Mouse (Mus musculus) embryonic fibroblast, embryonic 13.5 days (primary cell): Measurements from ENCODE around the gene Fcna. TPM values are rescaled to one million over a fixed set of nuclear protein-coding genes. Genes with fewer than 3 reads are reported as not detected.
A peak's percentile ranks its signal among the peaks of the same experiment; 100 is the strongest.

ENCODE experiments used
- H3K27ac ChIP-seq: 2 replicates; pipeline ENCODE4 v1.5.1; 2012; ENCODE audit warnings: low read length, control low read depth, inconsistent platforms; ENCODE audit not compliant: insufficient read depth
- H3K4me1 ChIP-seq: 2 replicates; pipeline ENCODE4 v1.6.1; 2011; ENCODE audit warnings: low read length; ENCODE audit not compliant: control insufficient read depth, insufficient read depth
- H3K4me3 ChIP-seq: 2 replicates; pipeline ENCODE4 v1.5.1; 2011; ENCODE audit warnings: mild to moderate bottlenecking, control low read depth, low read length; ENCODE audit not compliant: insufficient read depth
- CTCF ChIP-seq: IDR thresholded peaks from 2 replicates; pipeline ENCODE4 v1.5.1; 2011; ENCODE audit warnings: mild to moderate bottlenecking, control low read depth, low read length, moderate library complexity, borderline replicate concordance; ENCODE audit not compliant: insufficient read depth
- POLR2A ChIP-seq: IDR thresholded peaks from 2 replicates; pipeline ENCODE4 v1.6.1; 2011; ENCODE audit warnings: low read depth, mild to moderate bottlenecking, control low read depth, low read length, moderate library complexity
- polyA plus RNA-seq: library from polyadenylated mRNA; stranded (reverse); fragments of >200 nt; gene quantifications from 2 replicates; pipeline ENCODE4 v1.2.4, GENCODE M21; 2011; ENCODE audit warnings: low read depth; ENCODE audit not compliant: missing spikeins, insufficient read length

Gene Fcna
- polyA plus RNA-seq, 1 experiment, result not detected

DNA sequence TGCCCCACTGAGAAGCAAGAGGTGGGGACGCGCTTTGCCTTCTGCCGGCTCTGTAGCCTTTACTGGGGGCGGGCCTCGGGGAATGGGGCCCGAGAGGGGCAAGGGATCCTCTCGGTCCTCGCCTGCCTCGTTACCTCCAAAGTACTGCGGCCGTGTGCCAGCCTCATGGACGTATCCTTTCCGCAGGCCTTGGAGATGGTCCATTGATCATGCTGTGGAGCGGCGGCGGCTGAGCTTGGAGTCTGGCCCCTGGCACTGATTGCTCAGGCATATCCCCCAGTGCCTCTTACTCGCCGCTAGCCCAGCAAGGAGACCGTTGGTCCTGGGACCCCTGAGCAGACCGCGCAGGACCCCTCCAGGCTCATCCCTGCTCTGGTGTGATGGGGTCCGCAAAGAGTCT lies 11.4 kb downstream of the Fcna start:
- no peaks in the 10 kb centered on the region for H3K4me1 ChIP-seq
- H3K27ac ChIP-seq, result no peak overlapping the region
- no peak overlapping the region for H3K4me3 ChIP-seq
- TF ChIP-seq CTCF (no peak), POLR2A (no peak)

DNA sequence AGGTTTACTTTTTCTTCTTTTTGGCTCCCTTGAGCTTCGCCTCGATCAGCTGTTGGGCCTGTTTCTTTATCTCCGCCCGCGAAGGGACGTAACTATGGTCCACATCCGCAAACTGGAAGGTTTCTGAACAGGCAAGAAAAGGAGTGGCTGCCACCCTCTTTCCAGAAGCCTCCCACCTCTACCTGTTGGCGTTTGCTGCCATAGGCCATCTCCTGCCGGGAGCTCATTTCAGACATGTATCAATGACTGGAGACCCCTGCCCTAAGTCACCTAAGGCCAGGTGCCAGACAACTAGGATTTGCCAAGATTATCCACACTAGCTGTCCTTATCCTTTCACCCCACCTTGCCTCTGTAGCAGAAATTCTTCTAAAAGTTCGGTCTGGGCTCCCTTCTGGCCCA lies 19.2 kb downstream of the Fcna start:
- TF ChIP-seq CTCF, result no peak
- no peak for TF ChIP-seq POLR2A
- Histone ChIP-seq H3K4me3 (peak overlapping the region; percentile 15; the same call in 1 of the 2 replicates), H3K27ac (no peak overlapping the region), H3K4me1 (no peaks in the 10 kb centered on the region)

DNA sequence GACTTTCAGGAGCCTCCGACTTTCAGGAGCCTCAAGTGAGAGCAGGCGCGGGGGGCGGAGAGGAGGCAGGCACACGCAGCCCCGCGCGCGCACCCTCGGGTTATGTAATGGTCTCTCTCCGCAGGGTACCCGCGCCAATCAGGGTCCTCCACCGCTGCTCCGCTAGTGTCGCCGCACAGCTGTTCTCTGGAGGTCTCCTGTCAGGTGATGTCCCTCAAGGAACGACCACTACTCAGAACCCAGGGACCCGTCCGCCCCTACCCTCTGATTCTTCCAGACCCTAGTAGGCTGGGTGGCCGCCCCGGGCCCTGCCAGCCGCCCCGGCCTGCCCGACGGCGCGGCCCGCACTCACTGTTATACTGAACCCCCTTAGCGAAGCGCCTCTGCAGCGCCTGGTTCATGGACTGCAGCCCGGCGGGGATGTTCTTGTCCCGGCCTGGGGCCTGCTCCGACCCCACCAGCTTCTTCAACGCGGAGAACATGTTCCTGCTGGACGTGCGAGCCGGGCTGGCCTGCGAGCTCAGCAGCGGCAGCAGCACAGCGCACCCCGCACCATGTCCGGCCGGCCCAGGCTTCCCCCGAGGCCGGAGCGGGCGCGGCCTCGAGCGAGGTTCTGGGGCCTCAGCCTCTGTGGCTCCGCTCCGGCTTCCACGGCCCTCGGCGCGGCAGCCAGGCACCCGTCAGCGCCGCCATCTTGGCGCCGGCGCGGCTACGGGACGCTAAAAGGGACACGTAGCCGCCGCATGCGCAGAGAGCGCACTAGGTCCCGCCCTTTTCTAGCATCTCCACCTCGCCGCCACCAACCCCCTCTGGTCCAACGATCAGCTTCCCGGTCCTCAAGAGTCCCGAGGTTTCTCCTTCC lies 19.8 kb downstream of the Fcna start, which contains the start of gene Rabl6:
TSS of gene Rabl6 (minus strand) at position 761 of the 862 bp plus-strand sequence.
- no peak for TF ChIP-seq CTCF
- TF ChIP-seq POLR2A, result peak; percentile 84
- Histone ChIP-seq H3K27ac (peak within 1 kb of the TSS; percentile 55; the same call in 1 of the 2 replicates), H3K4me1 (no peaks in the 10 kb centered on the region), H3K4me3 (peak within 1 kb of the TSS; percentile 88)

DNA sequence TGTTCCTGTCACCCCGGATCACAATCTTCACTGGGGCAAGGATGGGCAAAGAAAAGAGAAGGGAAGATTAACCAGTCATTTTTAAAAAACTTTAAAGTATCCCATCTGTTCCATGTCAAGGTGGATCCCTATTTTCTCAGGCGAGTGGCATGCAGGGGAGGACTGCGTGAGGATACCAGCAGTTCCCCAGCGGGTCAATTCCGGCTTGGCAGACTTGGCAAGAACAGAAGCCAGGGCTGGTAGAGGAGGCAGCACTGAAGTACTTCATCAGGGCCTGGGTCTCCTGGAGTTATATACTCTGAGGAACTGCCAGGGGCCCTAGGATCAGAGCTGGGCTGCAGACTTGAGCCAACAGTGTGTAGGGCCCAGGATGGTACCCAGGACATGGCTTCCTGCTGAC lies 25.3 kb downstream of the Fcna start:
- no peak for TF ChIP-seq CTCF
- no peak for TF ChIP-seq POLR2A
- Histone ChIP-seq H3K27ac (no peak overlapping the region), H3K4me3 (no peak overlapping the region), H3K4me1 (0 out of 2 replicates have a peak, but pooled peaks cover 2% of the 10 kb centered on the region)

DNA sequence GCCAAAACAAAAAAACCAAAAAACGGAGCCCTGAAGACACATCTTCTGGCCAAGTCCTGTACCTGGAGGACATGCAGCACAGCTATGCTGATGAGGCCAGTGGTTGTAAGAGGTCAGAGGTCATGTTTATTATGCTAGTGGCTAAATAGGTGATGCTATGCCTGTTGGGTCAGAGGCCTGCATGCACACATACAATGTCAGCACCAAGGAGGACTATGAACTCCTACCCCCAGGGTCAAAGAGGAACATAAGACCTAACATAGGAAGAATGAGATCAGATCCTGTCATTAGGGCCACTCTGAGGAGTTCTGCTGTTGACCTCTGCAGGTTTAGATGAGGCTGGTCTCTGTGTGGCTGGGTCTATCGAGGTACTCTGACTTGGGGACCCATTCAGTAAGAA lies 27.8 kb downstream of the Fcna start:
- H3K27ac ChIP-seq, result no peak overlapping the region
- no peak overlapping the region for H3K4me3 ChIP-seq
- 0 out of 2 replicates have a peak, but pooled peaks cover 2% of the 10 kb centered on the region for H3K4me1 ChIP-seq
- no peak for TF ChIP-seq CTCF
- TF ChIP-seq POLR2A, result no peak

DNA sequence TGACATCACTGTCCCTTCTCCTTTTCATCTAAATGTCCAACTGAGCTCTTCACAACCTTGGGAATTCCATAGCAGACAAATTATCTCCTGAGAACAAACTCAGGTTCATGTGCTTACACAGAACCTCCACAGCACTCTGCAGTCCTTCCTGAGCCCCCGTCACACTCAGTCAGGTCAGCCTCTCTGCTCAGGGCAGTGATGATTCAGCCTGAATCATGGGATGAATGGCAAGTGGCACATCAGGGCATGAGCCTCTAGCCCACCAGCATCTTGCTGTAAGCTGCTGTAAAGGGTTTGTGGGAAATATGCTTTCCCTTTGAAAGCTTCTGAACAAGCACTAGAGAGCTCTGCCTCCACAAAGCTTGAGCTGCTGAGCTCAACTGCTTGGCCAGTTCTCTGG lies 29.1 kb downstream of the Fcna start:
- TF ChIP-seq POLR2A (no peak), CTCF (no peak)
- Histone ChIP-seq H3K4me3 (no peak overlapping the region), H3K27ac (no peak overlapping the region), H3K4me1 (0 out of 2 replicates have a peak, but pooled peaks cover 2% of the 10 kb centered on the region)

DNA sequence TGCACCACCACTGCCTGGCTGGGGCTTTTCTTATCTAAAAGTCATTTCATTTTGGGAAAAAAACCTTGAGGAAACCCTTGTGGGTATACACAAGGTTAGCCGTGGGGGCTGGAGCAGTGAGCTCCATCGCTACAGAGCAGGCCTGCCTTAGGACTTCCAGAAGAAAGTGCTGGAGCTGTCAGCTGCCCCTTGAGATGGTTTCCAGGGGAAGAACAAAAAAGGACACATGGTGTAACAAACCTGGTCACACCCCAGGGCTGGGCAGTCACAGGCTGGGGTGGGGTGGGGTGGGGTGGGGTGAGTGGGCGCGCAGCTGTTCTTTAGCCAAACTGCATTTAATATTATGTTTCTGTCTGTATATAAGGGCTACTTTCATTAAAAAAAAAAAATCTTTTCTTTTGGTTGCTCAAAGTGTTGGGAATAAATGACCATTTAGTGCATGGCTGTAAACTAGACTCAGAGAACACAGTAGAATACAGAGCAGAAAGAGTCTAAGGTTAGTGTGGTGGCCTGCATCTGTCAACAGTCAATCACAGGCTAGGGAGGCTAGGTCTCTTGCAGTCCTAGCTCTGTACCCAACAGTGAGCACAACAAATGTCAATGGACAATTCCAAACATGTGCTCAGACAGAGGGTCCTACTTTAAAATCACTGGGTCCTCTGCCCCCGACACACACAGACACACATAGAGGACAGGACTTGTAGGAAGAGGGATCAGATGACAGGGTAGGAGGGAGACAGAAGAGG lies 30.9 kb downstream of the Fcna start:
- 0 out of 2 replicates have a peak, but pooled peaks cover 2% of the 10 kb centered on the region for H3K4me1 ChIP-seq
- no peak overlapping the region for H3K4me3 ChIP-seq
- H3K27ac ChIP-seq, result no peak overlapping the region
- no peak for TF ChIP-seq CTCF
- TF ChIP-seq POLR2A, result no peak

DNA sequence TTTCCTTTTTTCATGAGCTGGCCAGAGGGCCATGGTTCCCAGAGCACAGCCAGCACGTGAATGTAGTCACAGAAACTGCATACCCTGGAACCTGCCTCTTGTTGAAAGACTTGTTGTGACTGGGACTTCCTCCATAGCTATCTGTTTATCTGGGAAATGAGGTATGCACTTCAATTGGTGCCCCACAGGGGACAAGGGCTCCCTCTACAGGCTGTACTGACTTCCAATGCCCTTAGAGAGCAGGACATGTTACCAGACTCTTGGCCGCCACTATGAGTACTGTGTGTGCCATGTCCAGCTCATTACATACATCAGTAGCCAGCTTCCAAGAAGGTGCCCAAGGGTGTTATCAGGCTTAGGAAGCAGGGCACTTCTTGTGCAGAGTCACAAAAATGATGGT lies 36.0 kb downstream of the Fcna start:
- Histone ChIP-seq H3K27ac (no peak overlapping the region), H3K4me3 (no peak overlapping the region), H3K4me1 (no peaks in the 10 kb centered on the region)
- no peak for TF ChIP-seq CTCF
- no peak for TF ChIP-seq POLR2A

DNA sequence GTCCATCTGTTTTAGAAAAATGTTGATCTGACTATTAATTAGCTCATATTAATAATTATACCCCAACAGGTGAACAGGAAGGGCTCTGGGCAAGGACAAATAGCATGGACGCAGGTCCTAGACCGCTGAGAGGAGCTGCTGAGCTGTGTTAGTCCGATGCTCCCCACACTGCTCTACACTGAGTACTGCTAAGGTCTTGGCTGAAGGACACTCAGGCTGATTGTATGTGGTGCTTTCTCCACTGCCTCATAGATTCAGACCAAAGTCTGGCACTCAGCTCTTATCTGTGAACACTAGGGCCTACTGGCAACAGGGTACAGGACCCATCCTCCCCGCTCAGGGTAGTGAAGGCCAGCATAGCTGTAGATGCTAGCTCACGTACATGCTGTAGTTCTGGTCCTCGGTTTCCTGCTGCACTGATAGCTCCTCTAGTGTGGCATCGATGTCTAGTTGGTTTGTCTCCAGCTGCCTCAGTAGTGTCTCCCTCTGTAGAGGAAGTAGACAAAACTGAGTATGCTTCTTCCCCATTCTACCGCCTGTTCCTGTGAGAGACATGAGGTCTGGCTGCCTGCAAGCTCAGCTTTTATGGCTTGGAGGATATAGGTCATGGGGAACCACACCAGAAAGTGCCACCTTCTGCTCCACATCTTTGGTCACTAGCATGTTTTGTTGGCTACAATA lies 39.5 kb downstream of the Fcna start:
- TF ChIP-seq CTCF (no peak), POLR2A (no peak)
- H3K4me3 ChIP-seq, result no peak overlapping the region
- no peak overlapping the region for H3K27ac ChIP-seq
- H3K4me1 ChIP-seq, result no peaks in the 10 kb centered on the region
